Mouse (Mus musculus) testis, adult 2 months (tissue): ENCODE measurements around the gene Jade1.

ENCODE experiments used
- CTCF ChIP-seq: fragments of 200-500 bp; IDR thresholded peaks from 2 replicates; pipeline ENCODE4 v1.5.1; 2012; ENCODE audit warnings: low read depth, mild to moderate bottlenecking, inconsistent platforms, low read length, moderate library complexity; ENCODE audit not compliant: control insufficient read depth, insufficient read depth, insufficient replicate concordance
- POLR2A ChIP-seq: fragments of 200-500 bp; IDR thresholded peaks from 2 replicates; pipeline ENCODE4 v1.6.1; 2012; ENCODE audit warnings: low read depth, mild to moderate bottlenecking, inconsistent platforms, low read length, moderate library complexity; ENCODE audit not compliant: control insufficient read depth

GRCm38 (mm10) chr3:41523006-41523375, 32.5 kb upstream of the Jade1 start:
- TF ChIP-seq CTCF: no peak
- no peak for TF ChIP-seq POLR2A
